Mouse (Mus musculus): ENCODE data around the gene Cpt1b. TPM values are rescaled to one million over a fixed set of nuclear protein-coding genes. Genes with fewer than 3 reads are reported as not detected.
"Not testable (repeated sequence)": the region's sequence is repeated elsewhere in the genome, so short reads cannot be mapped to it uniquely, and the experiment has no call there.

Gene Cpt1b
- polyA plus RNA-seq, 1 experiment from 2014 or later, result 3.3 TPM

DNA sequence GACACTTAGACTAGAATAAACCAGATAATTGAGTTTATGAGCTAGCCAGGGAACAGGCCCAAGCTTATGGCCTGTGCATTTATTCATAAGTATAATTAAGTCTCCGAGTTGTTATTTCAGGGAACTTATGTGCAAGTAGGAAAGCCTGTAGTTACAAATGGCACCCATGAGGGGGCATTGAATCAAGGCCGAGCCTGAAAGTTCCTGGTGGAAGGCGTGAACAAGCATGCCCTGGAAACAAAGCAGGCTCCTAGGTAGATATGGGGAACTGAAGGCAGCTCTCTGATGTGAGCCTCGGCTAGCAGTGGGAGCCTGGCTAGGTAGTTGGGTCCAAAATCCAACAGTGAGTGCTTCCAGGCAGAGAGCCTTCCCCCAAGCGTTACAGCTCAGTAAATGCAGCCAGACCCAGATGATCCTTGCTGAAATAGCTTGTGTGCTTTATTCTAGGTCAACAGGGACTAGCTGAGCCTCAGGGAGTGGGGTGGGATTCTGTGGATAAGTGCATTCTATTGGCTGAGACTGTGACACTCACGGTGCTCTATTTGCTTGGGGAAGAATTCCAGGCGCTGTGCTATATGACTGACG lies 16.9 kb upstream of the Cpt1b start:
- Histone ChIP-seq H3K9ac (replicated peaks; ENCODE audit: low read depth) (no peak overlapping the region), H3K36me3 (ENCODE audit: insufficient read depth, low read length) (no peaks in the 10 kb centered on the region), H3K4me1 (ENCODE audit: insufficient read depth, low read depth, low read length) (no peaks in the 10 kb centered on the region), H3K27me3 (replicated peaks; ENCODE audit: insufficient read depth, low read length) (no peaks in the 10 kb centered on the region), H3K9me3 (ENCODE audit: low read length) (no peaks in the 10 kb centered on the region), H3K4me3 (ENCODE audit: low read depth, low read length) (no peak overlapping the region), H3K27ac (ENCODE audit: low read length) (no peak overlapping the region), H3K4me2 (replicated peaks; ENCODE audit: low read depth, low read length) (no peak overlapping the region)
- 29% methylated on average over 8 of the region's 8 CpGs for WGBS
- ATAC-seq (no peak), DNase-seq (ENCODE audit: low spot score) (no peak)
- peak; percentile 33 for TF ChIP-seq CTCF (IDR thresholded peaks at IDR 0.05)
- no peak for TF ChIP-seq EP300 (IDR thresholded peaks at IDR 0.05)

DNA sequence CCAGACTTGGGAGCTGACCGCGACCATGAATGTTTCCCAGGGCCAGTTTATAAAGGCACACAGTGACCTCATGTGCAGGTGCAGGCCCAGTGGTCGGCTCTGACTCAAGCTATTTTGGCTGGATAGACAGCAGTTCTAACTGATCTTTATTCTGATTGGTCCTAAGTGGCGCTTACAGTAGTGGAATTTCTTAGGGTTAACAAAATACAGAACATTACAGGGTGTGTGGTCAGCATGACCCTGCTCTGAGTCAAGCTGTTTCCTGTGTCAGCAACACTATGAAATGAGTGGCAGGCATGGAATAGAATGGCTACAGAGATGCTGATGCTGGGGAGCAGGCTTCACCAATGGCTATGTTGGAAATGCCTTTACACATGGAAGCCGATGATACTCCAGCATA lies 10.2 kb upstream of the Cpt1b start:
- Histone ChIP-seq H3K4me2 (replicated peaks; ENCODE audit: low read depth, low read length) (no peak overlapping the region), H3K9me3 (ENCODE audit: low read length) (no peaks in the 10 kb centered on the region), H3K4me3 (ENCODE audit: low read depth, low read length) (no peak overlapping the region), H3K27me3 (replicated peaks; ENCODE audit: insufficient read depth, low read length) (no peaks in the 10 kb centered on the region), H3K36me3 (ENCODE audit: insufficient read depth, low read length) (no peaks in the 10 kb centered on the region), H3K9ac (replicated peaks; ENCODE audit: low read depth) (no peak overlapping the region), H3K4me1 (ENCODE audit: insufficient read depth, low read depth, low read length) (no peaks in the 10 kb centered on the region), H3K27ac (ENCODE audit: low read length) (no peak overlapping the region)
- ATAC-seq (no peak), DNase-seq (ENCODE audit: low spot score) (no peak)
- TF ChIP-seq EP300 (IDR thresholded peaks at IDR 0.05) (no peak), CTCF (IDR thresholded peaks at IDR 0.05) (no peak)
- 80% methylated on average over 5 of the region's 5 CpGs for WGBS

DNA sequence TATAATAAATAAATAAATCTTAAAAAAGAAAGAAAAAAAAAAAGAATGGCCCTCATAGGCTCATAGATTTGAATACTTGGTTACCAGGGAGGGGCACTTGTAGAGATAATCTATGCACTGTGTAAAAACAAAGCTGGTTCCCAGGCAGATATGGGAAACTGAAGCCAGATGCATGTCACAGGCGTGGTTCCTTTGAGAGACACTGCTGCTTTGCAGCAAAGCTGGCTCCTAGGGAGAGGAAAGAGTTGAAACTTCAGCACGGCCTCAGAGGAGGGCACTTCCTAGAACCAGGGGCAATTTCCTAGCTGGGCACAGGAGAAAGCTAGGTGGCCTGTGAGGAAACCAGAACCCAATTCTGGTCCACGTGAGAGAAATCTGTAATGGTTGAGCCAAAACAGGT lies 8.5 kb upstream of the Cpt1b start:
- Histone ChIP-seq H3K4me2 (replicated peaks; ENCODE audit: low read depth, low read length) (no peak overlapping the region), H3K27ac (ENCODE audit: low read length) (no peak overlapping the region), H3K4me3 (ENCODE audit: low read depth, low read length) (no peak overlapping the region), H3K36me3 (ENCODE audit: insufficient read depth, low read length) (no peaks in the 10 kb centered on the region), H3K4me1 (ENCODE audit: insufficient read depth, low read depth, low read length) (no peaks in the 10 kb centered on the region), H3K27me3 (replicated peaks; ENCODE audit: insufficient read depth, low read length) (no peaks in the 10 kb centered on the region), H3K9ac (replicated peaks; ENCODE audit: low read depth) (no peak overlapping the region), H3K9me3 (ENCODE audit: low read length) (no peaks in the 10 kb centered on the region)
- DNase-seq (ENCODE audit: low spot score) (no peak), ATAC-seq (no peak)
- WGBS, result 67% methylated on average over 3 of the region's 3 CpGs
- TF ChIP-seq CTCF (IDR thresholded peaks at IDR 0.05) (no peak), EP300 (IDR thresholded peaks at IDR 0.05) (no peak)

DNA sequence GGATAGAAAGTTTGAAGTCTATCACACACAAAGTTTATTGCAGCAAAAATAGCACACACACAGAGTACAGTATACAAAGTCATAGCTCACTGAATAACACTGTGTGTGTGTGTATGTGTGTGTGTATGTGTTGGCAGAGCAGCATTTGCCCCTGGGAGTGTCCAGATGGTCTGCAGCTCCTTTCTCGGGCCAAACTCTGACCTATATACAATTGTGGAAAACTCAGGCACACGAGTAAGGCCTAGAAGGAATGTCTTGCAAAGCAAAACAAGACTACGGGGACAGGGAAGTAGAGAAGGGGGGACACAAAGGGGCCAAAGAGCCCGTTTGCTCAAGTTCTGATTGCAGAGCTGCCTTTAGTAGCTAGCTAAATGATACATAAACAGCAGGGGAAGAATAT lies 7.3 kb upstream of the Cpt1b start:
- 60% methylated on average over 4 of the region's 4 CpGs for WGBS
- H3K9ac ChIP-seq (replicated peaks; ENCODE audit: low read depth), result no peak overlapping the region

DNA sequence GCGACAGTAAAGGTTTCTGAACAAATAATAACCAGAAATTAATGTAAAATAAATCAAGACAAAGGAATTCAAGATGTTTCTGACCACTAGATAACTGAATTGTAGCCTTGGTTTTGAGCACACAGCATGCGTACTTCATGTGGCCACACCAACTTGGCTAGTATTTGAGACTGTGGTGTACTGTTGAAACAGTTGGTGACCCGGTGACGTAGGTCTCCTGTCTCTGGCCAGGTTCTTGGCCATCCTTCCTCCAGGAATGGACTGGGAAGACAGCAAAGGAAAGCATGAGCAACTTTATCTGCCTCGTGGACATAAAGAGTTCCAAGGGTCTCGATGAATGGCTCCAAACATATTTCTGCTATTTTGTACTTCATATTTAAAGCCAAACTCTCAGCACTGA lies 6.1 kb upstream of the Cpt1b start:
- Histone ChIP-seq H3K27ac (ENCODE audit: low read length) (no peak overlapping the region), H3K4me1 (ENCODE audit: insufficient read depth, low read depth, low read length) (peaks cover 6% of the 10 kb centered on the region; the same call in 1 of the 2 replicates), H3K4me2 (replicated peaks; ENCODE audit: low read depth, low read length) (no peak overlapping the region), H3K36me3 (ENCODE audit: insufficient read depth, low read length) (0 out of 2 replicates have a peak, but pooled peaks cover 3% of the 10 kb centered on the region), H3K9ac (replicated peaks; ENCODE audit: low read depth) (no peak overlapping the region), H3K27me3 (replicated peaks; ENCODE audit: insufficient read depth, low read length) (no peaks in the 10 kb centered on the region), H3K4me3 (ENCODE audit: low read depth, low read length) (no peak overlapping the region), H3K9me3 (ENCODE audit: low read length) (no peaks in the 10 kb centered on the region)
- WGBS, result 89% methylated on average over 6 of the region's 6 CpGs
- ATAC-seq (no peak), DNase-seq (ENCODE audit: low spot score) (no peak)
- TF ChIP-seq CTCF (IDR thresholded peaks at IDR 0.05), result no peak
- TF ChIP-seq EP300 (IDR thresholded peaks at IDR 0.05), result no peak

More for the DNA sequence above, 7.3 kb upstream of the Cpt1b start:
- Histone ChIP-seq H3K4me1 (ENCODE audit: insufficient read depth, low read depth, low read length) (peaks cover 6% of the 10 kb centered on the region; the same call in 1 of the 2 replicates), H3K4me3 (ENCODE audit: low read depth, low read length) (no peak overlapping the region), H3K27me3 (replicated peaks; ENCODE audit: insufficient read depth, low read length) (no peaks in the 10 kb centered on the region), H3K36me3 (ENCODE audit: insufficient read depth, low read length) (no peaks in the 10 kb centered on the region), H3K9me3 (ENCODE audit: low read length) (no peaks in the 10 kb centered on the region), H3K4me2 (replicated peaks; ENCODE audit: low read depth, low read length) (no peak overlapping the region), H3K27ac (ENCODE audit: low read length) (no peak overlapping the region)
- TF ChIP-seq CTCF (IDR thresholded peaks at IDR 0.05) (no peak), EP300 (IDR thresholded peaks at IDR 0.05) (no peak)
- ATAC-seq (no peak), DNase-seq (ENCODE audit: low spot score) (no peak)

DNA sequence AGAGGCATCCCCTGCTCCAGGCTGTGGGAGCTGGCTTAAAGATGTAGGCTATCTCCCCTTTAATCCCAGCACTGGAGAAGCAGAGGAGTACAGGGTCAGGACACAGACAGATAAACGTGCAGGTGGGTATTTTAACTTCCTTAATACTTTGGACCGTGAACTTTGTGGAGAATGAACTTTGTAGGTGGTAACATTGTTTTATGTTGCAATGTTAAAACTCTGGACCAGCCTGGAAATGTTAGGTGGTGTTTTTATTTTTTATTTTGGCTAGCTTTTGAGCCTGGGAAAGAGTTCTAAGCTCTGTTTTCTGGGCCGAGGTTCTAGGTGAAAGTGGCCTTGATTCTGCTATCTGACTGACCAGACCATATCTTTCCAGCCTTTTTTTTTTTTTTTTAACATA lies 5.6 kb upstream of the Cpt1b start:
- Histone ChIP-seq H3K4me2 (replicated peaks; ENCODE audit: low read depth, low read length) (no peak overlapping the region), H3K4me3 (ENCODE audit: low read depth, low read length) (no peak overlapping the region), H3K27ac (ENCODE audit: low read length) (no peak overlapping the region), H3K36me3 (ENCODE audit: insufficient read depth, low read length) (0 out of 2 replicates have a peak, but pooled peaks cover 3% of the 10 kb centered on the region), H3K27me3 (replicated peaks; ENCODE audit: insufficient read depth, low read length) (no peaks in the 10 kb centered on the region), H3K9me3 (ENCODE audit: low read length) (no peaks in the 10 kb centered on the region), H3K4me1 (ENCODE audit: insufficient read depth, low read depth, low read length) (peaks cover 6% of the 10 kb centered on the region; the same call in 1 of the 2 replicates), H3K9ac (replicated peaks; ENCODE audit: low read depth) (no peak overlapping the region)
- TF ChIP-seq EP300 (IDR thresholded peaks at IDR 0.05) (no peak), CTCF (IDR thresholded peaks at IDR 0.05) (no peak)
- ATAC-seq (no peak), DNase-seq (ENCODE audit: low spot score) (no peak)
- WGBS, result 90% methylated on average over 3 of the region's 3 CpGs

DNA sequence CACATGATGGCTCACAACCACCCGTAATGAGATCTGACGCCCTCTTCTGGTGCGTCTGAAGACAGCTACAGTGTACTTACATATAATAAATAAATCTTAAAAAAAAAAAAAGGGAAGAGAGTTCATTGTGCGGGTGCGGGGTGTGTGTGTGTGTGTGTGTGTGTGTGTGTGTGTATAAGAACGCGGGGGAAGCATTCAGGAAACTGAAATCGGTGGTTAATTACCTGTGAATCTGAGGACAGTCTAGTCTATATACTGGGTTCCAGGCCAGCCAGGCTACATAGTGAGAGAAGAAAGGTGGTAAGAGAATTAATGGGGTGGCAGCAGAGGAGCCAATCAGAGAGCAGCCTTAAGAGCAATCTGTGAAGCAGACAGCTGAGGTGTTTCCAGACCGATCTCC lies 5.1 kb upstream of the Cpt1b start:
- WGBS, result 85% methylated on average over 6 of the region's 9 CpGs
- not testable (repeated sequence) for DNase-seq (ENCODE audit: low spot score)

More for the DNA sequence above, 5.1 kb upstream of the Cpt1b start:
- not testable (repeated sequence) for H3K27ac ChIP-seq (ENCODE audit: low read length); H3K9me3 ChIP-seq (ENCODE audit: low read length); H3K36me3 ChIP-seq (ENCODE audit: insufficient read depth, low read length); H3K4me3 ChIP-seq (ENCODE audit: low read depth, low read length); H3K4me1 ChIP-seq (ENCODE audit: insufficient read depth, low read depth, low read length); H3K9ac ChIP-seq (replicated peaks; ENCODE audit: low read depth); H3K4me2 ChIP-seq (replicated peaks; ENCODE audit: low read depth, low read length); H3K27me3 ChIP-seq (replicated peaks; ENCODE audit: insufficient read depth, low read length); ATAC-seq

All from lung, postnatal 0 days (tissue).